Mouse (Mus musculus) limb, embryonic 14.5 days (tissue): ENCODE measurements at regions not wholly inside any gene's neighbourhood (a gene's known extent, or its start where the extent isn't known, plus 50 kb on each side); places are given as distances from the start of the nearest gene placed in this dataset.

Experiments
- ATAC-seq: fragments of 200-750 bp; cut with Nextera tagmentation; 2 replicates; pipeline ENCODE4 v1.8.0; 2017; ENCODE audit warnings: low read depth, moderate number of reproducible peaks, moderate TSS enrichment; ENCODE audit not compliant: low FRiP score
- DNase-seq: peaks from one replicate; pipeline ENCODE4 v3.0.0-alpha.2; 2015; ENCODE audit warnings: low spot score
- H3K27ac ChIP-seq: fragments of 300-500 bp; sonication (generic); replicated peaks from 2 replicates; pipeline ENCODE4 v1.5.1; 2014; ENCODE audit warnings: low read depth, mild to moderate bottlenecking, low read length, moderate library complexity, mixed read lengths
- H3K27me3 ChIP-seq: fragments of 300-500 bp; sonication (generic); 2 replicates; pipeline ENCODE4 v1.6.1; 2014; ENCODE audit warnings: low read length, mixed read lengths; ENCODE audit not compliant: control insufficient read depth, insufficient read depth
- H3K36me3 ChIP-seq: fragments of 300-500 bp; sonication (generic); 2 replicates; pipeline ENCODE4 v1.6.1; 2014; ENCODE audit warnings: mild to moderate bottlenecking, low read length, moderate library complexity, mixed read lengths; ENCODE audit not compliant: control insufficient read depth, insufficient read depth
- H3K4me1 ChIP-seq: fragments of 300-500 bp; sonication (generic); 2 replicates; pipeline ENCODE4 v1.6.1; 2014; ENCODE audit warnings: antibody characterized with exemption, low read length, mixed read lengths; ENCODE audit not compliant: control insufficient read depth, insufficient read depth
- H3K4me2 ChIP-seq: fragments of 300-500 bp; sonication (generic); replicated peaks from 2 replicates; pipeline ENCODE4 v1.6.1; 2014; ENCODE audit warnings: low read depth, mild to moderate bottlenecking, low read length, moderate library complexity; ENCODE audit not compliant: severe bottlenecking
- H3K4me3 ChIP-seq: fragments of 300-500 bp; sonication (generic); replicated peaks from 2 replicates; pipeline ENCODE4 v1.5.1; 2014; ENCODE audit warnings: low read length
- H3K9ac ChIP-seq: fragments of 300-500 bp; sonication (generic); 2 replicates; pipeline ENCODE4 v1.6.1; 2014; ENCODE audit warnings: mild to moderate bottlenecking, low read depth, low read length, moderate library complexity; ENCODE audit not compliant: severe bottlenecking
- H3K9me3 ChIP-seq: fragments of 300-500 bp; sonication (generic); 2 replicates; pipeline ENCODE4 v1.6.1; 2016; ENCODE audit warnings: low read length; ENCODE audit not compliant: control insufficient read depth
- POLR2A ChIP-seq: fragments of 200-500 bp; IDR thresholded peaks from 2 replicates; pipeline ENCODE4 v1.8.0; 2012; ENCODE audit warnings: inconsistent platforms, mild to moderate bottlenecking, moderate library complexity, borderline replicate concordance; ENCODE audit not compliant: insufficient read depth, insufficient read length; ENCODE audit errors: extremely low read depth
- WGBS: fragments of 180-500 bp; shearing (Covaris S2); extraction: QIAGEN DNeasy Blood & Tissue Kit; methylation state at CpG from one replicate; pipeline ENCODE4 v1.1.7; 2014; 5-methylcytosine and 5-hydroxymethylcytosine counted together

- no peak for ATAC-seq
These were observed 169.9 kb downstream of the Fam43a start for GRCm38 (mm10) chr16:30769467-30769866.

GRCm38 (mm10) chr16:30772802-30773201 is 173.3 kb downstream of the Fam43a start:
- no peaks in the 10 kb centered on the region for H3K27me3 ChIP-seq
- DNase-seq: no peak
- no peak overlapping the region for H3K27ac ChIP-seq

More at GRCm38 (mm10) chr16:30769467-30769866, 169.9 kb downstream of the Fam43a start:
- no peak overlapping the region for H3K9ac ChIP-seq
- H3K27me3 ChIP-seq: no peaks in the 10 kb centered on the region
- no peaks in the 10 kb centered on the region for H3K9me3 ChIP-seq
- no peak overlapping the region for H3K27ac ChIP-seq
- peaks cover 4% of the 10 kb centered on the region; the same call in 1 of the 2 replicates for H3K4me1 ChIP-seq
- no peak overlapping the region for H3K4me3 ChIP-seq
- DNase-seq: no peak
- no peak for TF ChIP-seq POLR2A
- WGBS: 11% methylated on average over 11 of the region's 11 CpGs
- no peaks in the 10 kb centered on the region for H3K36me3 ChIP-seq
- H3K4me2 ChIP-seq: no peak overlapping the region

GRCm38 (mm10) chr16:30774951-30775661 is 175.6 kb downstream of the Fam43a start:
- Histone ChIP-seq H3K4me1 (peaks cover 25% of the 10 kb centered on the region), H3K4me2 (no peak overlapping the region), H3K36me3 (no peaks in the 10 kb centered on the region), H3K4me3 (no peak overlapping the region), H3K27ac (no peak overlapping the region), H3K9me3 (no peaks in the 10 kb centered on the region), H3K27me3 (no peaks in the 10 kb centered on the region), H3K9ac (no peak overlapping the region)
- TF ChIP-seq POLR2A: no peak
- ATAC-seq (peak; percentile 55; the same call in 1 of the 2 replicates), DNase-seq (peak; percentile 49)
- WGBS: 16% methylated on average over 14 of the region's 14 CpGs

More at GRCm38 (mm10) chr16:30772802-30773201, 173.3 kb downstream of the Fam43a start:
- Histone ChIP-seq H3K4me1 (peaks cover 25% of the 10 kb centered on the region), H3K9ac (no peak overlapping the region), H3K9me3 (no peaks in the 10 kb centered on the region), H3K4me3 (no peak overlapping the region), H3K36me3 (no peaks in the 10 kb centered on the region), H3K4me2 (no peak overlapping the region)
- TF ChIP-seq POLR2A: no peak
- no peak for ATAC-seq
- WGBS: 50% methylated on average over 3 of the region's 3 CpGs

- ATAC-seq (peak; percentile 23; the same call in 1 of the 2 replicates), DNase-seq (no peak)
- Histone ChIP-seq H3K9me3 (no peaks in the 10 kb centered on the region), H3K9ac (no peak overlapping the region), H3K27ac (no peak overlapping the region; the same call in 1 of the 2 replicates), H3K4me3 (no peak overlapping the region), H3K4me2 (no peak overlapping the region), H3K36me3 (no peaks in the 10 kb centered on the region), H3K27me3 (no peaks in the 10 kb centered on the region), H3K4me1 (peaks cover 25% of the 10 kb centered on the region)
- no peak for TF ChIP-seq POLR2A
- WGBS: 27% methylated on average over 21 of the region's 21 CpGs
These were observed 176.5 kb downstream of the Fam43a start for GRCm38 (mm10) chr16:30775740-30776700.

DNA sequence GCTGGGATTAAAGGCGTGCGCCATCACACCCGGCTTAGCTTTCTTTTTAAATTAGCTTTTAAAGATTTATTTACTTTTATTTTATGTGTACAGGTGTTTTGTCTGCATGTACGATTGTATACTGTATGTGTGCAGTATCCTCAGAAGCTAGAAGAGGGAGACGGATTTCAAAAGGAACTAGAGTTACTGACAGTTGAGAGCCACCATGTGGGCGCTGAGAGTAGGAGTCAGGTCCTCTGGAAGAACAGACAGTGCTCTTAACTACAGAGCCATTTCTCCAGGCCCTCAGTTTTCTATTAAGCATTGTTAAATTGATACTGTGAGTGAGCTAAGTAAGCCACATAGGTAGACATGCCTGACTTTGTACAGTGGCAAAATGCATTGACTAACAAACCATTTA is 177.9 kb downstream of the Fam43a start:
- no peaks in the 10 kb centered on the region for H3K27me3 ChIP-seq
- no peak overlapping the region for H3K27ac ChIP-seq
- no peaks in the 10 kb centered on the region for H3K36me3 ChIP-seq
- H3K4me3 ChIP-seq: no peak overlapping the region
- 82% methylated on average over 6 of the region's 6 CpGs for WGBS
- no peaks in the 10 kb centered on the region for H3K9me3 ChIP-seq
- no peak for TF ChIP-seq POLR2A
- H3K4me2 ChIP-seq: no peak overlapping the region
- DNase-seq (no peak), ATAC-seq (no peak)
- peaks cover 25% of the 10 kb centered on the region for H3K4me1 ChIP-seq
- H3K9ac ChIP-seq: no peak overlapping the region
